ENCODE assay signal across 9 mouse cellular contexts in genomic region chr13:48694090-48695064, GRCm38 (mm10). TPM values are rescaled to one million over a fixed set of nuclear protein-coding genes. Genes with fewer than 3 reads are reported as not detected.
DNase-seq lines count a peak whose midpoint lies in the region; ATAC-seq lines count a peak whose summit lies in the region.
"Had no signal": no experiment of that assay in that cellular context is flagged by ENCODE, and none has a peak within 500 bp of the region (broad histone marks: within the 10 kb centered on the region; RNA-seq: fewer than 3 reads in every experiment).

No protein-coding gene starts in this region.

- ATAC-seq in limb, embryonic 15.5 days (ENCODE audit: insufficient number of reproducible peaks, low FRiP score, low TSS enrichment, low read depth): peak; percentile 86

- WGBS in limb, embryonic 15.5 days: 18% methylated on average over 27 of the region's 27 CpGs

- H3K27ac ChIP-seq in limb, embryonic 15.5 days: peak overlapping the region; percentile 88
- H3K27ac ChIP-seq: liver, embryonic 15.5 days had no signal

- H3K36me3 ChIP-seq in limb, embryonic 15.5 days: no peaks in the 10 kb centered on the region
- H3K36me3 ChIP-seq: liver, embryonic 15.5 days had no signal

- peak overlapping the region; percentile 32 for H3K4me2 ChIP-seq in limb, embryonic 15.5 days
- H3K4me2 ChIP-seq: liver, embryonic 15.5 days had no signal

- peak; percentile 14 for DNase-seq in adrenal gland, adult 2 months
- no peak for DNase-seq in adrenal gland, postnatal 4 days (ENCODE audit: low spot score in 2 of 2)
- DNase-seq in ovary, postnatal 14 days (ENCODE audit: low spot score): peak; percentile 15
- DNase-seq in ovary, adult 18-20 months (ENCODE audit: low spot score): no peak
- peak; percentile 73 to 79 for DNase-seq in heart, postnatal 10 days
- no peak for DNase-seq in spleen, adult 18-20 months
- DNase-seq in cerebellum, adult 9-11 months: no peak

- no peak overlapping the region for H3K9ac ChIP-seq in limb, embryonic 15.5 days
- H3K9ac ChIP-seq: liver, embryonic 15.5 days had no signal

- H3K9me3 ChIP-seq in limb, embryonic 15.5 days: no peaks in the 10 kb centered on the region
- H3K9me3 ChIP-seq: liver, embryonic 15.5 days had no signal

- peaks cover 6% of the 10 kb centered on the region; the same call in 1 of the 2 replicates for H3K27me3 ChIP-seq in limb, embryonic 15.5 days
- H3K27me3 ChIP-seq: liver, embryonic 15.5 days had no signal

- peaks cover 30% of the 10 kb centered on the region for H3K4me1 ChIP-seq in limb, embryonic 15.5 days
- H3K4me1 ChIP-seq: liver, embryonic 15.5 days had no signal

- H3K4me3 ChIP-seq in limb, embryonic 15.5 days: no peak overlapping the region
- H3K4me3 ChIP-seq: liver, embryonic 15.5 days had no signal

- intact Hi-C loops in heart, postnatal 10 days (cut with DNase I): no loop called here

RNA-seq across cellular contexts. Expression of gene Barx1, which starts 31.6 kb away (rescaled TPM):
- not detected for total RNA-seq in adrenal gland, adult 2 months (2021)
- polyA plus RNA-seq in adrenal gland, adult 2 months (2012; rRNA removed): not detected in 2 replicates
- total RNA-seq in adrenal gland, postnatal 4 days (2021): under 1 TPM in 1 of 2 experiments, not detected in 1; 0.28 TPM
- total RNA-seq in heart, postnatal 10 days (2021): not detected
- 3.9 and 4.3 TPM in 2 replicates for polyA plus RNA-seq in limb, embryonic 15.5 days (2015; fragmentation: Nextera tagmentation; extraction: Ambion mirVana)

Comparison
In these comparisons a context has a peak if more than half of its experiments do, and no peak if none do; other contexts are left out.
1. DNase-seq: peak in adrenal gland, adult 2 months (single experiment), ovary, postnatal 14 days (single experiment) and heart, postnatal 10 days (2 of 2); none in adrenal gland, postnatal 4 days (0 of 2), ovary, adult 18-20 months (single experiment), spleen, adult 18-20 months (0 of 2) and cerebellum, adult 9-11 months (single experiment).